Mouse (Mus musculus) heart, postnatal 0 days (tissue): ENCODE results near the gene Kbtbd12. TPM values are rescaled to one million over a fixed set of nuclear protein-coding genes. Genes with fewer than 3 reads are reported as not detected.

Experiments
- ATAC-seq: fragments of 200-750 bp; cut with Nextera tagmentation; 2 replicates; pipeline ENCODE4 v1.8.0; 2017; ENCODE audit warnings: low read depth, moderate number of reproducible peaks, moderate library complexity; ENCODE audit not compliant: insufficient read depth
- DNase-seq: peaks from one replicate; pipeline ENCODE4 v3.0.0-alpha.2; 2016; ENCODE audit warnings: low spot score
- H3K27ac ChIP-seq: fragments of 300-500 bp; sonication (generic); 2 replicates; pipeline ENCODE4 v1.5.1; 2014; ENCODE audit warnings: low read depth, mild to moderate bottlenecking
- H3K27me3 ChIP-seq: fragments of 300-500 bp; sonication (generic); 2 replicates; pipeline ENCODE4 v1.6.1; 2014; ENCODE audit warnings: low read length, mixed read lengths; ENCODE audit not compliant: control insufficient read depth, insufficient read depth
- H3K36me3 ChIP-seq: fragments of 300-500 bp; sonication (generic); replicated peaks from 2 replicates; pipeline ENCODE4 v1.6.1; 2014; ENCODE audit warnings: low read length, mixed read lengths; ENCODE audit not compliant: control insufficient read depth, insufficient read depth
- H3K4me1 ChIP-seq: fragments of 300-500 bp; sonication (generic); 2 replicates; pipeline ENCODE4 v1.6.1; 2014; ENCODE audit warnings: antibody characterized with exemption; ENCODE audit not compliant: control insufficient read depth, insufficient read depth
- H3K4me2 ChIP-seq: fragments of 300-500 bp; sonication (generic); 2 replicates; pipeline ENCODE4 v1.6.1; 2014; ENCODE audit warnings: low read depth, mild to moderate bottlenecking, low read length, moderate library complexity
- H3K4me3 ChIP-seq: fragments of 300-500 bp; sonication (generic); 2 replicates; pipeline ENCODE4 v1.5.1; 2014; ENCODE audit warnings: low read depth, low read length
- H3K9ac ChIP-seq: fragments of 300-500 bp; sonication (generic); replicated peaks from 2 replicates; pipeline ENCODE4 v1.6.1; 2014; ENCODE audit warnings: low read depth, low read length, mixed read lengths
- H3K9me3 ChIP-seq: fragments of 300-500 bp; sonication (generic); replicated peaks from 2 replicates; pipeline ENCODE4 v1.6.1; 2016; ENCODE audit warnings: low read length; ENCODE audit not compliant: control insufficient read depth
- CTCF ChIP-seq: IDR thresholded peaks from 2 replicates; pipeline ENCODE4 v1.5.1; 2016; ENCODE audit warnings: antibody characterized with exemption, control low read depth, low read depth
- EP300 ChIP-seq: IDR thresholded peaks from 2 replicates; pipeline ENCODE4 v1.6.1; 2016; ENCODE audit warnings: antibody characterized with exemption, low read depth
- WGBS: fragments of 180-500 bp; shearing (Covaris S2); extraction: QIAGEN DNeasy Blood & Tissue Kit; methylation state at CpG from one replicate; pipeline ENCODE4 v1.1.7; 2014; 5-methylcytosine and 5-hydroxymethylcytosine counted together
- polyA plus RNA-seq: library from polyadenylated mRNA; unstranded; fragments of >200 nt; fragmentation: Nextera tagmentation; extraction: Ambion mirVana; gene quantifications from 2 replicates; pipeline ENCODE4 v1.2.1, GENCODE M21; 2015
- total RNA-seq: library from RNA; depleted of rRNA; stranded (reverse); fragments of >200 nt; gene quantifications from 2 replicates; pipeline ENCODE4 v1.2.3, GENCODE M21; 2014; ENCODE audit warnings: low replicate concordance

Kbtbd12 gene
- total and polyA plus RNA-seq, 2 experiments from 2014 or later = 46.4 to 52.1 TPM

GRCm38 (mm10) chr6:88675815-88676214 lies 38.1 kb upstream of the Kbtbd12 start:
- Histone ChIP-seq H3K9me3 (no peaks in the 10 kb centered on the region), H3K4me3 (no peak overlapping the region), H3K27ac (no peak overlapping the region), H3K9ac (no peak overlapping the region), H3K27me3 (no peaks in the 10 kb centered on the region), H3K4me2 (no peak overlapping the region), H3K4me1 (no peaks in the 10 kb centered on the region), H3K36me3 (no peaks in the 10 kb centered on the region)
- no peak for ATAC-seq
- no peak for DNase-seq
- WGBS = 85% methylated on average over 2 of the region's 2 CpGs
- TF ChIP-seq CTCF = no peak
- no peak for TF ChIP-seq EP300

GRCm38 (mm10) chr6:88662284-88662683 lies 24.5 kb upstream of the Kbtbd12 start:
- Histone ChIP-seq H3K9me3 (no peaks in the 10 kb centered on the region), H3K27me3 (no peaks in the 10 kb centered on the region), H3K36me3 (no peaks in the 10 kb centered on the region), H3K4me1 (no peaks in the 10 kb centered on the region), H3K27ac (no peak overlapping the region), H3K4me2 (no peak overlapping the region), H3K9ac (no peak overlapping the region), H3K4me3 (no peak overlapping the region)
- no peak for TF ChIP-seq CTCF
- no peak for TF ChIP-seq EP300
- 74% methylated on average over 3 of the region's 3 CpGs for WGBS
- no peak for DNase-seq
- no peak for ATAC-seq

- H3K4me1 ChIP-seq = no peaks in the 10 kb centered on the region
- H3K27ac ChIP-seq = no peak overlapping the region
- WGBS = 75% methylated on average over 2 of the region's 2 CpGs
- no peak overlapping the region for H3K9ac ChIP-seq
- no peaks in the 10 kb centered on the region for H3K9me3 ChIP-seq
- no peaks in the 10 kb centered on the region for H3K36me3 ChIP-seq
- no peak overlapping the region for H3K4me3 ChIP-seq
- ATAC-seq (no peak), DNase-seq (no peak)
- H3K4me2 ChIP-seq = no peak overlapping the region
- TF ChIP-seq EP300 (no peak), CTCF (no peak)
- H3K27me3 ChIP-seq = no peaks in the 10 kb centered on the region
These were observed 23.9 kb upstream of the Kbtbd12 start for GRCm38 (mm10) chr6:88661696-88662095.

GRCm38 (mm10) chr6:88647564-88648295 lies 10.0 kb upstream of the Kbtbd12 start:
- no peak overlapping the region for H3K27ac ChIP-seq
- H3K9ac ChIP-seq = no peak overlapping the region
- no peaks in the 10 kb centered on the region for H3K4me1 ChIP-seq
- DNase-seq = no peak
- H3K27me3 ChIP-seq = no peaks in the 10 kb centered on the region
- no peak overlapping the region for H3K4me2 ChIP-seq
- H3K4me3 ChIP-seq = no peak overlapping the region
- TF ChIP-seq CTCF (no peak), EP300 (no peak)
- ATAC-seq = no peak
- no peaks in the 10 kb centered on the region for H3K9me3 ChIP-seq
- no peaks in the 10 kb centered on the region for H3K36me3 ChIP-seq
- WGBS = 84% methylated on average over 4 of the region's 4 CpGs

GRCm38 (mm10) chr6:88644786-88645185 lies 7.0 kb upstream of the Kbtbd12 start:
- H3K27ac ChIP-seq = no peak overlapping the region
- H3K4me2 ChIP-seq = no peak overlapping the region
- no peaks in the 10 kb centered on the region for H3K27me3 ChIP-seq
- H3K36me3 ChIP-seq = no peaks in the 10 kb centered on the region
- ATAC-seq (no peak), DNase-seq (no peak)
- no peaks in the 10 kb centered on the region for H3K9me3 ChIP-seq
- H3K9ac ChIP-seq = no peak overlapping the region
- H3K4me1 ChIP-seq = no peaks in the 10 kb centered on the region; the same call in 1 of the 2 replicates
- H3K4me3 ChIP-seq = no peak overlapping the region
- WGBS = 71% methylated on average over 4 of the region's 4 CpGs
- TF ChIP-seq EP300 = no peak
- TF ChIP-seq CTCF = no peak
